In the genomic region with DNA sequence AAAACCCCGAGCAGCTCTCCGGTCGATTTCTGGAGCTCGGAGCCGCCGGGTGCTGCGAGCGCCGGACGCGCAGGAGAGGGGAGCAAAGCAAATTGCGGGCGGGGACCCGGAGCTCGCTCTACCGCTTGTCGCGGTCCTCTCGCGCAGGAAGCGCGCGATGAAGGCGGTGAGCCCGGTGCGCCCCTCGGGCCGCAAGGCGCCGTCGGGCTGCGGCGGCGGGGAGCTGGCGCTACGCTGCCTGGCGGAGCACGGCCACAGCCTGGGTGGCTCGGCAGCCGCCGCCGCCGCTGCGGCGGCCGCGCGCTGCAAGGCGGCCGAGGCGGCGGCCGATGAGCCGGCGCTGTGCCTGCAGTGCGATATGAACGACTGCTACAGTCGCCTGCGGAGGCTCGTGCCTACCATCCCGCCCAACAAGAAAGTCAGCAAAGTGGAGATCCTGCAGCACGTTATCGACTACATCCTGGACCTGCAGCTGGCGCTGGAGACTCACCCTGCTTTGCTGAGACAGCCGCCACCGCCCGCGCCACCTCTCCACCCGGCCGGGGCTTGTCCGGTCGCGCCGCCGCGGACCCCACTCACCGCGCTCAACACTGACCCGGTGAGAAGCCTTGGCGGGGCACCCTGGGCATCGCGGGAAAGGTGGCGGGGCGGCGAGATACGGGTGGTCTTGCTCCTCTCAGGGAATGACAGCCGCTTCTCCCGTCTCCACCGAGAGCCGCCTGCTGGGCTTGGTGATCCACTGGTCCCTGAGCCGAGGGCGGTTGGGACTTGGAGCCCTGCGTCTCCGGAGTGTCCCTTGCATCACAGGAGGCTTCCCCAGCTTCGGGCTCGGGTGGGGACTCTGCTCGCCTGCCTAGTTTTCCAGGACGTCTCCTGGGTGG, we compare ENCODE assay signal across 8 mouse cellular contexts. TPM values are rescaled to one million over a fixed set of nuclear protein-coding genes. Genes with fewer than 3 reads are reported as not detected.
A peak's percentile ranks its signal among the peaks of the same experiment; 100 is the strongest.
DNase-seq lines count a peak whose midpoint lies in the region; ATAC-seq and TF ChIP-seq lines count a peak whose summit lies in the region.

No protein-coding gene starts in this region.

- peak overlapping the region; percentile 73 for H3K4me3 ChIP-seq in intestine, embryonic 16.5 days (ENCODE audit: low read length)
- peak overlapping the region; percentile 90 for H3K4me3 ChIP-seq in midbrain, embryonic 10.5 days
- peak overlapping the region; percentile 80 for H3K4me3 ChIP-seq in small intestine, adult 2 months (ENCODE audit: low read depth, low read length)

- H3K4me1 ChIP-seq in intestine, embryonic 16.5 days (ENCODE audit: control insufficient read depth, insufficient read depth, low read length) = peaks cover 9% of the 10 kb centered on the region; the same call in 1 of the 2 replicates
- H3K4me1 ChIP-seq in midbrain, embryonic 10.5 days = peaks cover 42% of the 10 kb centered on the region
- peaks cover 6% of the 10 kb centered on the region for H3K4me1 ChIP-seq in small intestine, adult 2 months (ENCODE audit: control insufficient read depth, insufficient read depth, insufficient read length, low read length)

- ATAC-seq in intestine, embryonic 16.5 days = peak; percentile 57

- no peak for TF ChIP-seq CTCF in small intestine, adult 2 months (IDR thresholded peaks at IDR 0.05; ENCODE audit: extremely low read depth, insufficient read length, insufficient replicate concordance, low read depth, low read length)

- WGBS in intestine, embryonic 16.5 days = under 1% methylated on average over 98 of the region's 98 CpGs
- under 1% methylated on average over 98 of the region's 98 CpGs for WGBS in midbrain, embryonic 10.5 days
- 1% methylated on average over 97 of the region's 98 CpGs for WGBS in small intestine, adult 2 months

- H3K9ac ChIP-seq in intestine, embryonic 16.5 days (ENCODE audit: low read depth, low read length) = peak overlapping the region; percentile 79

- no peaks in the 10 kb centered on the region for H3K36me3 ChIP-seq in intestine, embryonic 16.5 days (ENCODE audit: control insufficient read depth, insufficient read depth, low read length)
- no peaks in the 10 kb centered on the region for H3K36me3 ChIP-seq in midbrain, embryonic 10.5 days
- no peaks in the 10 kb centered on the region for H3K36me3 ChIP-seq in small intestine, adult 2 months (ENCODE audit: control insufficient read depth, insufficient read depth, low read length)

- H3K4me2 ChIP-seq in intestine, embryonic 16.5 days (ENCODE audit: low read depth, low read length) = peak overlapping the region; percentile 95

- intact Hi-C loops in gastrocnemius, postnatal 14 days (cut with DNase I; ENCODE audit: low total_unique reads) = no loop called here
- intact Hi-C loops in left cerebral cortex, postnatal 36 days (cut with DNase I) = loop anchor here (5.0 to 10.0 kb wide), 4 partner anchors 34 to 594 kb away; no protein-coding TSS in a partner anchor

- DNase-seq in adrenal gland, postnatal 14 days = peak; percentile 64
- peak; percentile 65 for DNase-seq in embryo, embryonic 10 days (ENCODE audit: low spot score)
- DNase-seq in gastrocnemius, postnatal 14 days = peak; percentile 45
- peak; percentile 58 for DNase-seq in left cerebral cortex, postnatal 36 days (ENCODE audit: low spot score in 2 of 2)
- DNase-seq in midbrain, embryonic 10.5 days (ENCODE audit: low spot score) = peak; percentile 77
- DNase-seq in c-Kit-positive CD71-positive TER-119-positive erythroid progenitor cells, embryonic 14.5 days (ENCODE audit: low spot score) = no peak

- no peaks in the 10 kb centered on the region for H3K9me3 ChIP-seq in intestine, embryonic 16.5 days (ENCODE audit: control insufficient read depth, low read length)
- H3K9me3 ChIP-seq in midbrain, embryonic 10.5 days (replicated peaks) = no peaks in the 10 kb centered on the region

- H3K27me3 ChIP-seq in intestine, embryonic 16.5 days (replicated peaks; ENCODE audit: control insufficient read depth, insufficient read depth, low read length) = peaks cover 2% of the 10 kb centered on the region; the same call in 1 of the 2 replicates
- peaks cover 47% of the 10 kb centered on the region for H3K27me3 ChIP-seq in midbrain, embryonic 10.5 days (ENCODE audit: low read depth, poor library complexity, severe bottlenecking)
- peaks cover 21% of the 10 kb centered on the region for H3K27me3 ChIP-seq in small intestine, adult 2 months (ENCODE audit: control insufficient read depth, insufficient read depth, low read length)

- H3K27ac ChIP-seq in intestine, embryonic 16.5 days (ENCODE audit: low read length) = peak overlapping the region; percentile 78
- peak overlapping the region; percentile 93 for H3K27ac ChIP-seq in midbrain, embryonic 10.5 days (replicated peaks)
- peak overlapping the region; percentile 43; the same call in 1 of the 2 replicates for H3K27ac ChIP-seq in small intestine, adult 2 months (ENCODE audit: insufficient read depth, low read depth, low read length)

- no peak for TF ChIP-seq POLR2A in small intestine, adult 2 months (IDR thresholded peaks at IDR 0.05; ENCODE audit: low read depth, low read length)

RNA-seq across cellular contexts. Expression of gene Id4, which starts 0.6 kb away (rescaled TPM):
- 3.4 and 4.4 TPM in 2 replicates for total RNA-seq in adrenal gland, postnatal 14 days (2021)
- total RNA-seq in gastrocnemius, postnatal 14 days (2021) = 1 to 10 TPM; 1.3 to 2.7 TPM
- polyA plus RNA-seq in intestine, embryonic 16.5 days (2015; fragmentation: Nextera tagmentation; extraction: Ambion mirVana) = 2.9 and 3.1 TPM in 2 replicates
- total RNA-seq in left cerebral cortex, postnatal 36 days (2021) = 10 to 100 TPM; 41.7 to 44.6 TPM
- polyA plus RNA-seq in midbrain, embryonic 10.5 days (2016; fragmentation: Nextera tagmentation; extraction: Ambion mirVana) = 21.7 and 40.0 TPM in 2 replicates
- polyA plus RNA-seq in small intestine, adult 2 months (2012; rRNA removed) = 6.9 and 12.0 TPM in 2 replicates

Comparison
In these comparisons a context has a peak if more than half of its experiments do, and no peak if none do; other contexts are left out.
1. H3K27ac ChIP-seq: peak in every context shown above with its lines; median percentile 93 in midbrain, embryonic 10.5 days; 78 in intestine, embryonic 16.5 days; 43 in small intestine, adult 2 months.